Mouse (Mus musculus) lung, adult 2 months (tissue): Measurements from ENCODE around the gene Pfpl.

ENCODE experiments used
- CTCF ChIP-seq: fragments of 200-500 bp; IDR thresholded peaks from 2 replicates; pipeline ENCODE4 v1.5.1; 2011; ENCODE audit warnings: mild to moderate bottlenecking, low read length, control low read depth; ENCODE audit not compliant: insufficient read depth
- POLR2A ChIP-seq: fragments of 200-500 bp; IDR thresholded peaks from 2 replicates; pipeline ENCODE4 v1.6.1; 2011; ENCODE audit warnings: low read depth, mild to moderate bottlenecking, control low read depth, low read length, borderline replicate concordance; ENCODE audit errors: extremely low read depth

DNA sequence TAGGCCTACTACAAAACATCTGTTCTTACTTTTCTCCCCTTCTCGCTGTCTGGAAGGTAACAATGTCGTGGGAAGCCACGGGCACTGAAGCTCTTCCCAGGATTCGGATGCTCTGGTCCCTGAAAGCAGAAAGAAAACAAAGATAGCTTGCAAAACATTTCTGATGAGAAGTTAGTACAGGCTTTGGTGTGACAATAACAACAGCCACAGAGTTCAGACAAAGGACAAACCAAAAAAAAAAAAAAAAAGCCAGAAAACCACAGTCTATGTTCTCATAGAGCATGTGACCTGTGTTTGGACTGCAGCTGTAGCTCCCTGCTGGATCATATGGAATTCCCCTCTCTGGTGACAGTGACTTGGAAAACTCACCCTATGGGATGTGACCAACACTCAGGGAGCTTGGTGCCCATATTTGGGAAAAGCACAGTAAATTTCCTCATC lies 45.5 kb downstream of the Pfpl start:
- no peak for TF ChIP-seq CTCF
- TF ChIP-seq POLR2A, result no peak
